Mouse (Mus musculus) brain, embryonic 14.5 days (tissue): Measurements from ENCODE around the gene Rps6kc1.

Experiments
- CTCF ChIP-seq: fragments of 200-500 bp; IDR thresholded peaks from 2 replicates; pipeline ENCODE4 v1.5.1; 2012; ENCODE audit warnings: inconsistent platforms, mild to moderate bottlenecking, moderate library complexity, borderline replicate concordance; ENCODE audit not compliant: insufficient read depth, insufficient read length; ENCODE audit errors: extremely low read depth
- POLR2A ChIP-seq: fragments of 200-500 bp; IDR thresholded peaks from 2 replicates; pipeline ENCODE4 v1.6.1; 2012; ENCODE audit warnings: mild to moderate bottlenecking, inconsistent platforms, borderline replicate concordance; ENCODE audit not compliant: poor library complexity, insufficient read depth, insufficient read length, severe bottlenecking; ENCODE audit errors: extremely low read depth

DNA sequence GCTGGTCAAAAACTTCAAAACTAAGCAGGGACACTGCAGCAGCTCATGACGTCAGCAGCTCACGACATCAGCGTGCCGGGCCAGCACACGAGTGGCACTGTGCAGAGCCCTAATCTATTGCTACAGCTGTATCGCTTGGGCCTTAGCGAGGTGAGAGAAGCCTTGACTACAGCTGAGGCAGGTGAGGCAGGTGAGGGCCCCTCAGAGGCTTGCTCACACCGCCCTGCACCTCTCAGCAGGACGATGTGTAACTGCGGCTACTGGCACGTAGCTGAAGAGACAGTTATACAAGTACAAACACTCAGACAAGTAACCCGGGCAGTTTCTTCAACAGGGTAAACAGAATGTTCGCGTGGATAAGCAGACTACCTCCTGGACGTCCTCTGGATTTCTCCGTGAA is 6.9 kb downstream of the Rps6kc1 start:
- no peak for TF ChIP-seq CTCF
- no peak for TF ChIP-seq POLR2A
